Mouse (Mus musculus) lung, embryonic 14.5 days (tissue): ENCODE data around the gene Spo11. TPM values are rescaled to one million over a fixed set of nuclear protein-coding genes. Genes with fewer than 3 reads are reported as not detected.

Source experiments
- ATAC-seq: fragments of 200-750 bp; cut with Nextera tagmentation; 2 replicates; pipeline ENCODE4 v1.8.0; 2017; ENCODE audit warnings: mild to moderate bottlenecking, moderate TSS enrichment, moderate library complexity; ENCODE audit not compliant: insufficient read depth
- DNase-seq: peaks from one replicate; pipeline ENCODE4 v3.0.0-alpha.2; 2015
- H3K27ac ChIP-seq: fragments of 300-500 bp; sonication (generic); 2 replicates; pipeline ENCODE4 v1.5.1; 2014; ENCODE audit warnings: low read depth, mild to moderate bottlenecking, moderate library complexity
- H3K27me3 ChIP-seq: fragments of 300-500 bp; sonication (generic); 2 replicates; pipeline ENCODE4 v1.6.1; 2014; ENCODE audit warnings: low read length, control low read depth; ENCODE audit not compliant: insufficient read depth
- H3K36me3 ChIP-seq: fragments of 300-500 bp; sonication (generic); 2 replicates; pipeline ENCODE4 v1.6.1; 2014; ENCODE audit warnings: control low read depth; ENCODE audit not compliant: insufficient read depth
- H3K4me1 ChIP-seq: fragments of 300-500 bp; sonication (generic); 2 replicates; pipeline ENCODE4 v1.6.1; 2014; ENCODE audit warnings: antibody characterized with exemption, control low read depth; ENCODE audit not compliant: insufficient read depth
- H3K4me2 ChIP-seq: fragments of 300-500 bp; sonication (generic); 2 replicates; pipeline ENCODE4 v1.6.1; 2014; ENCODE audit warnings: mild to moderate bottlenecking
- H3K4me3 ChIP-seq: fragments of 300-500 bp; sonication (generic); 2 replicates; pipeline ENCODE4 v1.5.1; 2014; ENCODE audit warnings: low read depth, low read length
- H3K9ac ChIP-seq: fragments of 300-500 bp; sonication (generic); 2 replicates; pipeline ENCODE4 v1.6.1; 2014
- H3K9me3 ChIP-seq: fragments of 300-500 bp; sonication (generic); 2 replicates; pipeline ENCODE4 v1.6.1; 2016; ENCODE audit warnings: low read depth, low read length, control low read depth
- CTCF ChIP-seq: IDR thresholded peaks from 2 replicates; pipeline ENCODE4 v1.5.1; 2016; ENCODE audit warnings: antibody characterized with exemption, low read depth
- WGBS: fragments of 180-500 bp; shearing (Covaris S2); extraction: QIAGEN DNeasy Blood & Tissue Kit; methylation state at CpG from one replicate; pipeline ENCODE4 v1.1.7; 2014; 5-methylcytosine and 5-hydroxymethylcytosine counted together
- polyA plus RNA-seq: library from polyadenylated mRNA; unstranded; fragments of >200 nt; fragmentation: Nextera tagmentation; extraction: Ambion mirVana; gene quantifications from 2 replicates; pipeline ENCODE4 v1.2.1, GENCODE M21; 2014

Spo11 gene
- 0.13 and 0.15 TPM in 2 replicates for polyA plus RNA-seq

DNA sequence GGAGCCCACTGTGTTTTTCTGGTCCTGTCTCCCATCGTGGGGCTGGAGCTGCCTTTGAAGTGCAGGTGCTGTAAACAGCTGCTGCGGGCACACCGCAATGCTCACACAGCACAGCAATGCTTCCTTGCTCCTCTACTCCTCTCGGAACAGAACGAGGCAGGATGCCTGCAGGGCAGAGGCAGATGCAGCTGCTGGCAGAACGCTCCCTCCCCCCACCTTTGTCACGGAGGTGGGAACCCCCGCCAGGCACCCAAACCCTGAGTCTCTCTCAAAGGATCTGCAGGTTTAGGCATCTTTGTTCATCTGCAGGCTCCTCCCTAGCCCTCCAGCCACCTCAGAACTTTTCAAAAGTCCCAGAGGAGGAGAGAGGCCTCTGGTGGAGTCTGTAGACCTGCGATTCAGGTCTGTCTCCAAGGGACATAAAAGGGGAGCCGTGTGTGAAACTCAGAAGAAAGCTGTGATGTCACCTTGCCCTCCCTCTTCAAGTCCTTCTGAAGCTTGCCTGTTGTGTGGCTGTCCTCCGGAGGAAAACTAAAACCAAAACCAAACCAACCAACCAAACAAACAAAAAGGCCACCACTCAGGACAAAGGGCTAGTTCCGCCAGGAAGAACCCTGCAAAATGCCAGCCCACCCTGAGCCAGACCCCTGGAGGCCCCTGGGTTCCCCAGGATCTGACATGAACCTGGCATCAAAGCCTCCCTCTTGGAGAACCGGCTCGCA, at the start of gene Spo11:
Gene Spo11 (plus strand): TSS at position 292 of the 722 bp plus-strand sequence.
- ATAC-seq (0 out of 2 replicates have a peak, but pooled peaks have one; percentile 36), DNase-seq (no peak)
- peaks cover 6% of the 10 kb centered on the region for H3K4me1 ChIP-seq
- no peaks in the 10 kb centered on the region for H3K36me3 ChIP-seq
- no peaks in the 10 kb centered on the region for H3K27me3 ChIP-seq
- H3K4me2 ChIP-seq: peak within 1 kb of the TSS; percentile 41; the same call in 1 of the 2 replicates
- 18% methylated on average over 14 of the region's 14 CpGs for WGBS
- H3K27ac ChIP-seq: peak within 1 kb of the TSS; percentile 36; the same call in 1 of the 2 replicates
- TF ChIP-seq CTCF: no peak
- H3K9ac ChIP-seq: peak within 1 kb of the TSS; percentile 9; the same call in 1 of the 2 replicates
- H3K4me3 ChIP-seq: no peak within 1 kb of the TSS; the same call in 1 of the 2 replicates
- peaks cover 6% of the 10 kb centered on the region; the same call in 1 of the 2 replicates for H3K9me3 ChIP-seq

DNA sequence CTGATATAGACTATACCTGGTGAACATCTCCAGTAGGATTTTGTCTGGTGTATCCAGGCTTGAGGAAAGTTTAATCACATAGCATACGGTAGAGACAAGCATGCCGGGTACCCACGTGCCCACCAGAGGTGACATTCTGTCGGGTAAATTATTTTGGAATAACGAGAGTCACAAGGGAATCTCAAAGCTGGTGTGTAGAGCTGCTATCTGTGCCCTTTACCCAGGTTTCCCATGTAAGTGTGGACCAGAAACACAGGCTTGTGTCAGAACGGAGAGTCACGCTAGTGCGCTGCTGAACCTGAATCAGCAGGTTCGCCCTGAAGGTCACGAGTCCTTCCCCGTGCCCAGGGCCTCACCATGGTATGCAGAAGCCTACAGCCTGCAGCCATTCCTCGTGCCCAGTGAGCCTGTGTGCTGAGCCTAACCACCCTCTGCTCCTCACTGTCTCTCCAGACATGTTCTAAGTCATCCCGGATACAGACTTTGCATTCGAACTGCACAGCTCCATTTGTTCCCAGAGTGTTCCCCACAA, 47.5 kb upstream of the Spo11 start:
- DNase-seq: no peak
- no peak overlapping the region for H3K4me2 ChIP-seq
- 80% methylated on average over 14 of the region's 14 CpGs for WGBS
- no peaks in the 10 kb centered on the region for H3K9me3 ChIP-seq
- no peak overlapping the region for H3K27ac ChIP-seq
- H3K4me1 ChIP-seq: peaks cover 9% of the 10 kb centered on the region
- no peak overlapping the region for H3K4me3 ChIP-seq
- no peak for TF ChIP-seq CTCF
- H3K36me3 ChIP-seq: no peaks in the 10 kb centered on the region
- no peak overlapping the region for H3K9ac ChIP-seq
- no peak for ATAC-seq
- no peaks in the 10 kb centered on the region for H3K27me3 ChIP-seq

DNA sequence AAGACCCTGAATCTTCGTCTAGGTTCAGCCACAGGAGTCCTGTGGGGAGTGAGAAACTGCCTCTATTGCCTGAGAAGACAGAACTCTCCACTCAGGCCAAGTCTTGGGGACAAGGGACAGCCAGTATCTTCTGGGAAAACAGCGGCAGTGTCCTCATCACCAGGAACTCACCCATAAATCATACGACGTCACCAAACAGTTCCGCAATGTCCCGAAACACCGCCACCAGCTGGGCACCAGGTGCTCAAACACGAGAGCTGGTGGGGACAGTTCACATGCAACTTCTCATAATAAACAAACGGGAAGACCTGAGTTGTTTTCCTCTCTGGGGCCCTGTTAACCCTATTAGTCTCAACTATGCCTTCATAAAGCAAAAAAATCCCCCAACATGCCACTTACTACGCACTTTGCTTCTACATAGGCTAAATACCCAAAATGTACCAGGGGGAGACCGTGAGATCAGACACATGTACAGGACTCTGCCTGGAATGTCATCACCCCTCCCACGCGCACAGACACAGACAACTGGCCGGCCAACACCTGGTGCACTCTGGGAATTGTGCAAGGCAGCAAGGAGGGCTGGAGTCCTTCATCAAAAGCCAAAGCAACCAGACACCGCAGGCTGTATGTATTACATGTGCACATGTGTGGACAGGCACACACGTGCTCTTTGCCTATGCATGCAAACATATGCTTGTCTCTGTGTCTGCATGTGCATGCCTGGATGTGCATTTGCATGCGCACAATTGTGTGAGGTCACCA, 46.2 kb upstream of the Spo11 start:
- no peak overlapping the region for H3K4me2 ChIP-seq
- no peak overlapping the region for H3K4me3 ChIP-seq
- DNase-seq (no peak), ATAC-seq (no peak)
- no peaks in the 10 kb centered on the region for H3K9me3 ChIP-seq
- no peaks in the 10 kb centered on the region for H3K36me3 ChIP-seq
- peaks cover 18% of the 10 kb centered on the region for H3K4me1 ChIP-seq
- 69% methylated on average over 17 of the region's 17 CpGs for WGBS
- no peak overlapping the region for H3K9ac ChIP-seq
- no peak for TF ChIP-seq CTCF
- no peak overlapping the region for H3K27ac ChIP-seq
- no peaks in the 10 kb centered on the region for H3K27me3 ChIP-seq

DNA sequence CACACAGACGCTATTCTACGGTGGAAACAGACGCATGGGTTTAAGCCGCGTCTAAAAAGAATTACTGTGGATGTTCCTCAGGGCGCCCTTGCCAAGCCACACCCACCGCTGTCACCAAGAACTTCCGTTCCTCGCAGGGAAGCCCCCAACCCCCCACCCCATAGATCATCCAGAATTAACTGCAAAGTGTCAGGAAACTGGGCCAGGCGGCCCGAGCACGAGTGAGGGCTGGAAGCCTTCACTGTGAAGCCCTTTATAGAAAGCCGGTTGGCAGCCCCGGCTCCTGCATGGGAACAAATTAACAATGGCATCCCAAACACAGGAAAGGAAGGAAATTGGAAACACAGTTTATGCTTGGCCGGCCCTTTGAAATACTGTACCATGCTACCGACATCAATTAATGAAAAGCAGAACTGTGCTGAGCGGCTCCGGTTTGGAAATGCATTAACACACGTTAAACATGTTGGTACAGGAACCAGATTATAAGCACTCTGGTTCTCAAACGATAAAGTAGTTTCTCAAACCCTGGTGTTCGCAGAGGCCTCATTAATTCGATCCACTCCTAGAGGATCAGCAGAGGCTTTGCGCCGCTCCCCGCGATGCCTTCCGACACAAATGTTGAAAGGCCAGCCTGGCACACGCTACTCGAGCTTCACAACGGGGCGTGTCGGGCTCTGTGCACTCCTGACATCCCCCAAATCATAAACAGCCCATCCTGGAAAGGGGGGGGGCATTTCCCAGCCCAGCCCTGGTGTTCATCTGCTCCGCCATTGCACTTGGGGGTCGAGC, 43.7 kb upstream of the Spo11 start:
- no peaks in the 10 kb centered on the region for H3K36me3 ChIP-seq
- ATAC-seq (peak; percentile 75), DNase-seq (peak; percentile 89)
- H3K4me1 ChIP-seq: peaks cover 26% of the 10 kb centered on the region
- peak overlapping the region; percentile 39; the same call in 1 of the 2 replicates for H3K27ac ChIP-seq
- H3K9ac ChIP-seq: no peak overlapping the region
- WGBS: 6% methylated on average over 34 of the region's 34 CpGs
- H3K4me3 ChIP-seq: peak overlapping the region; percentile 11; the same call in 1 of the 2 replicates
- TF ChIP-seq CTCF: no peak
- no peaks in the 10 kb centered on the region for H3K9me3 ChIP-seq
- H3K27me3 ChIP-seq: peaks cover 17% of the 10 kb centered on the region
- H3K4me2 ChIP-seq: peak overlapping the region; percentile 56

DNA sequence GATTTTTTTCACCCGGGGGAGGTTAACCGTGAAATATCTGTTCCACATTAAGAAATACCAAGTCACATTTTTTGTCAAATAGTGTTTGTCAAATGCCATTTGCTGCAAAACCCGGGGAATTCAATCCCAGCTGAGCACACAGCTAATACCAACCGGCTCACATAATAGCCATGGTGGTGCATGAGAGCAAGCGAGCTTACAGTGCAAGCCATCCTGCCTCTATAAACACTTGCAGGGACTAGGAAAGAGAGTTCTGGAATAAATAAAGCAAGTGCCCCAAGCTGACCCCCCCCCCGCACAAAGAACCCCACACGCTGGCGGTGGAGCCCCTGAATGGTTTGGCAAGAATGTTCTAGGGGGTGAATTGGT, 43.1 kb upstream of the Spo11 start:
- Histone ChIP-seq H3K9me3 (no peaks in the 10 kb centered on the region), H3K4me3 (peak overlapping the region; percentile 11; the same call in 1 of the 2 replicates), H3K27me3 (peaks cover 23% of the 10 kb centered on the region), H3K4me2 (peak overlapping the region; percentile 56), H3K36me3 (no peaks in the 10 kb centered on the region), H3K9ac (no peak overlapping the region), H3K4me1 (peaks cover 26% of the 10 kb centered on the region), H3K27ac (peak overlapping the region; percentile 39; the same call in 1 of the 2 replicates)
- no peak for ATAC-seq
- TF ChIP-seq CTCF: no peak
- DNase-seq: no peak
- WGBS: 7% methylated on average over 8 of the region's 8 CpGs

DNA sequence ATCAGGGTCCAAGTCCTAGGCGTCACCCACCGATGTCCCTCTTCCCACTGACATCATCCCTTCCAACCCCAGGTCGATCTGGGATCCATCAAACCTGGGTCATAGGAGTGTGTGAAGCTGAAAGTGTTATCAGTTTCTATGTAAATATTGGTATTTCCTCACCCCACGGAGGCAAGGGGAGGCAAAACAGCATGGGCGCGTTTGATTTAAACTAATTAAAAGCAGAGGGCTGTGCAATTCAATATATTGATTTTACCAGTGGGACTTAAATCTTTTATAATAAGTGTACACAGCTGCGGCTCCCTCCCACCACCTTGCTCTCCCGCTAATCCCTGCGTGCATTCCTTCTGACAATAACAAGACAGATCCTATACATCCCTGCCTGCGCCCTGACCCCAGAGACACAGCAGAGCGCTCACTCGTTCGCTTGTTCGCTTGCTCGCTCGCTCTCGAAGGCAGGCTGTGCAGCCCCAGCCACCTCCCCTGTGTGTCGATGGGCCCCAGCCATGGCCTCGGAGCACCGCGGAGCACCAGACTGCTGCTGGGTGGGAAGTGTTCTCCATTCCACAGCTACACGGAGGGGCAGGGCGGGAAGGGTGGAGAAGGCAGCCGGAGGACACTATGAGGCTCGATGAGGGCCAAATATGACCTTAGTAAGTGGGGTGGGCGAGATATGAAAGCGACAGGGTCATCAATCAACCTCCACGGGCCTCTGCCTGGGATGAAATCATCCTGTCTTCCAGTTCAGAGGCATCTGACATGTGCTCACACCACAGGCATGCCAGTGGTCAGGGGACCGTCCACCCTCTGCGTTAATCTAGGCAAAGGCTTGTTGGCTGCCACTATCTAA, 42.4 kb upstream of the Spo11 start:
- TF ChIP-seq CTCF: no peak
- no peaks in the 10 kb centered on the region for H3K9me3 ChIP-seq
- no peak for ATAC-seq
- no peak for DNase-seq
- no peak overlapping the region for H3K27ac ChIP-seq
- H3K27me3 ChIP-seq: peaks cover 30% of the 10 kb centered on the region
- peaks cover 26% of the 10 kb centered on the region for H3K4me1 ChIP-seq
- no peak overlapping the region for H3K4me3 ChIP-seq
- 13% methylated on average over 30 of the region's 30 CpGs for WGBS
- H3K36me3 ChIP-seq: no peaks in the 10 kb centered on the region
- peak overlapping the region; percentile 56 for H3K4me2 ChIP-seq
- no peak overlapping the region for H3K9ac ChIP-seq
